Mouse (Mus musculus) forebrain, postnatal 0 days (tissue): Measurements from ENCODE around the gene Gdap2. TPM values are rescaled to one million over a fixed set of nuclear protein-coding genes. Genes with fewer than 3 reads are reported as not detected.

Experiments
- ATAC-seq: fragments of 200-750 bp; cut with Nextera tagmentation; 2 replicates; pipeline ENCODE4 v1.8.0; 2017; ENCODE audit warnings: mild to moderate bottlenecking, moderate library complexity
- DNase-seq: peaks from one replicate; pipeline ENCODE4 v3.0.0-alpha.2; 2015
- H3K27ac ChIP-seq: fragments of 300-500 bp; sonication (generic); 2 replicates; pipeline ENCODE4 v1.5.1; 2014; ENCODE audit warnings: low read depth, mild to moderate bottlenecking, antibody characterized with exemption, low read length, moderate library complexity, mixed read lengths
- H3K27me3 ChIP-seq: fragments of 300-500 bp; sonication (generic); 2 replicates; pipeline ENCODE4 v1.6.1; 2014; ENCODE audit warnings: mild to moderate bottlenecking, low read length, mixed read lengths; ENCODE audit not compliant: insufficient read depth
- H3K36me3 ChIP-seq: fragments of 300-500 bp; sonication (generic); 2 replicates; pipeline ENCODE4 v1.6.1; 2014; ENCODE audit warnings: mild to moderate bottlenecking, moderate library complexity; ENCODE audit not compliant: insufficient read depth
- H3K4me1 ChIP-seq: fragments of 300-500 bp; sonication (generic); 2 replicates; pipeline ENCODE4 v1.6.1; 2014; ENCODE audit warnings: antibody characterized with exemption; ENCODE audit not compliant: insufficient read depth
- H3K4me2 ChIP-seq: fragments of 300-500 bp; sonication (generic); 2 replicates; pipeline ENCODE4 v1.6.1; 2014; ENCODE audit warnings: low read depth, mild to moderate bottlenecking, moderate library complexity
- H3K4me3 ChIP-seq: fragments of 300-500 bp; sonication (generic); 2 replicates; pipeline ENCODE4 v1.5.1; 2014; ENCODE audit warnings: low read depth, low read length, mixed read lengths
- H3K9ac ChIP-seq: fragments of 300-500 bp; sonication (generic); 2 replicates; pipeline ENCODE4 v1.6.1; 2014; ENCODE audit warnings: mild to moderate bottlenecking
- H3K9me3 ChIP-seq: fragments of 300-500 bp; sonication (generic); 2 replicates; pipeline ENCODE4 v1.6.1; 2016; ENCODE audit warnings: low read length
- CTCF ChIP-seq: sonication (generic); IDR thresholded peaks from 2 replicates; pipeline ENCODE4 v1.5.1; 2016; ENCODE audit warnings: antibody characterized with exemption, control low read depth, low read depth
- WGBS: fragments of 180-500 bp; shearing (Covaris S2); extraction: QIAGEN DNeasy Blood & Tissue Kit; methylation state at CpG from one replicate; pipeline ENCODE4 v1.1.7; 2014; 5-methylcytosine and 5-hydroxymethylcytosine counted together
- polyA plus RNA-seq: library from polyadenylated mRNA; unstranded; fragments of >200 nt; fragmentation: Nextera tagmentation; extraction: Ambion mirVana; gene quantifications from 2 replicates; pipeline ENCODE4 v1.2.1, GENCODE M21; 2015
- total RNA-seq: library from RNA; depleted of rRNA; stranded (reverse); fragments of >200 nt; gene quantifications from 2 replicates; pipeline ENCODE4 v1.2.3, GENCODE M21; 2014

Gdap2 gene
- total and polyA plus RNA-seq, 2 experiments from 2014 or later: 27.5 to 33.2 TPM

GRCm38 (mm10) chr3:100163556-100163955 lies 1.4 kb downstream of the Gdap2 start:
- Histone ChIP-seq H3K4me2 (peak overlapping the region; percentile 68; the same call in 1 of the 2 replicates), H3K9me3 (no peaks in the 10 kb centered on the region), H3K36me3 (peaks cover 13% of the 10 kb centered on the region), H3K4me3 (no peak overlapping the region), H3K27me3 (no peaks in the 10 kb centered on the region), H3K4me1 (peaks cover 9% of the 10 kb centered on the region; the same call in 1 of the 2 replicates), H3K9ac (no peak overlapping the region), H3K27ac (no peak overlapping the region)
- WGBS: 78% methylated on average over 2 of the region's 2 CpGs
- no peak for ATAC-seq
- no peak for DNase-seq
- TF ChIP-seq CTCF: no peak

DNA sequence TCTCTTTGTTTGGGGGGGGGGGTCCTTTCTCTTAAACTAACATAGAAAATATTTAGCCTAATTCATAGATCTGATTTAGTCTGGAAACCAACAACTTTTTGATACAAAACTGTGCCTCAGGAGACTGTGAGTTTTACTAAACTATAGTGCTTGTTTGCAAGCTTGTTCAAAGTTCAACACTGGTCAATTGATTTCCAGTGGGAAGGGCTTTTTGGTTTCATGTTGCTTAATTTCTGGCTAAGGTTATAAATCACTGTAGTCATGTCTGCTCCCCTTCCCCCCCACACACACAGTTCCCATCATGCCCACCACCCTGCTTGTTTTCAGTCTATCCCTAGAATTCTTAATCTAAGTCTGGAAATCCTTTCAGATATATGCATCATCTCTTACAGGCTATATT lies 2.8 kb downstream of the Gdap2 start:
- no peak overlapping the region for H3K4me3 ChIP-seq
- peaks cover 9% of the 10 kb centered on the region; the same call in 1 of the 2 replicates for H3K4me1 ChIP-seq
- H3K4me2 ChIP-seq: no peak overlapping the region
- H3K36me3 ChIP-seq: 0 out of 2 replicates have a peak, but pooled peaks cover 7% of the 10 kb centered on the region
- no peaks in the 10 kb centered on the region for H3K9me3 ChIP-seq
- no peaks in the 10 kb centered on the region for H3K27me3 ChIP-seq
- no peak overlapping the region for H3K27ac ChIP-seq
- no peak for TF ChIP-seq CTCF
- H3K9ac ChIP-seq: no peak overlapping the region
- ATAC-seq (no peak), DNase-seq (no peak)

DNA sequence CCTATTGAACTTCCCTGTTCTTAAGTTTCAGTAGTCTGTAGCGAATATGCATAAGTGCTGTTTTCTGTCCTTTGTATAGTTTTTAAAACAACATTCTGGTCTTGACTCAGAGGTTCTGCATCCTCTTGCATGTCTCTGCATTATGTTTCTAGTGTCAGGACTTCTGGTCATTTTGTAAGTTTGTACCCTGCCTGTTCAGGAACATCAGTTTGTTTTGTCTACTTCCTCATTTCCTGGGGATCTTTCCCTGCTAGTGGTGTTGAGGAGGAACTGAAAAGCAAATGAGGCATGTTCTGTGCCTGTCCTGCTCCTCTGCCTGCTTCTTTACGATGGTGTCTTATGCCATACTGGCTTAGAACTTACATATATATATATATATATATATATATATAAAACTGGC lies 13.8 kb downstream of the Gdap2 start:
- no peak overlapping the region for H3K4me2 ChIP-seq
- DNase-seq (no peak), ATAC-seq (no peak)
- H3K9ac ChIP-seq: no peak overlapping the region
- no peak for TF ChIP-seq CTCF
- 93% methylated on average over 2 of the region's 2 CpGs for WGBS
- no peaks in the 10 kb centered on the region for H3K4me1 ChIP-seq
- no peaks in the 10 kb centered on the region for H3K27me3 ChIP-seq
- no peak overlapping the region for H3K27ac ChIP-seq
- no peak overlapping the region for H3K4me3 ChIP-seq
- H3K36me3 ChIP-seq: peaks cover 86% of the 10 kb centered on the region
- H3K9me3 ChIP-seq: no peaks in the 10 kb centered on the region

GRCm38 (mm10) chr3:100180471-100180870 lies 18.3 kb downstream of the Gdap2 start:
- Histone ChIP-seq H3K36me3 (peaks cover 69% of the 10 kb centered on the region), H3K27ac (no peak overlapping the region), H3K4me1 (no peaks in the 10 kb centered on the region), H3K27me3 (no peaks in the 10 kb centered on the region), H3K4me2 (no peak overlapping the region), H3K4me3 (no peak overlapping the region), H3K9ac (no peak overlapping the region), H3K9me3 (no peaks in the 10 kb centered on the region)
- no peak for TF ChIP-seq CTCF
- DNase-seq (no peak), ATAC-seq (no peak)
- WGBS: 90% methylated on average over 3 of the region's 3 CpGs

DNA sequence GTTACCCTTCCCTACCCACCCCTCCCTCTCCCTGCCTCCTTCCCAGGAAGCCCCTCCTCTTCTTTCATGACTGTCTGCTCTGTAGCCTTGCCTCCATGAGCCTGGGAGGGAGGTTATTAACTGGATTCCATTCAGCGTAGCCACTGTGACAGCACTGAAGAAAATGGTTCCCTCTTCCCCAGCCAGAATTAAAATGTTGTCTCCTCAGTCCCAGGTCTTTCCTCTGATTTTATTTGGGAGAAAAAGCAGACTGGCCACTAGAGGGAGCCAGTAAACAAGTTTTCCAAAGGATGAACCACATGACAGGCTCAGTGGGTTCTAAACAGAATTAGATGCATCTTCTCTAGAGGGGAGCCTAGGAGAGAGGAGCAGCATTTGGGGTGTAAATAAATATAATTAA lies 27.3 kb downstream of the Gdap2 start:
- Histone ChIP-seq H3K4me2 (no peak overlapping the region), H3K27ac (no peak overlapping the region), H3K4me3 (no peak overlapping the region), H3K9me3 (no peaks in the 10 kb centered on the region), H3K4me1 (no peaks in the 10 kb centered on the region), H3K27me3 (no peaks in the 10 kb centered on the region), H3K36me3 (peaks cover 49% of the 10 kb centered on the region), H3K9ac (no peak overlapping the region)
- ATAC-seq (peak; percentile 92), DNase-seq (peak; percentile 89)
- 36% methylated on average over 1 of the region's 1 CpGs for WGBS
- peak; percentile 84 for TF ChIP-seq CTCF

DNA sequence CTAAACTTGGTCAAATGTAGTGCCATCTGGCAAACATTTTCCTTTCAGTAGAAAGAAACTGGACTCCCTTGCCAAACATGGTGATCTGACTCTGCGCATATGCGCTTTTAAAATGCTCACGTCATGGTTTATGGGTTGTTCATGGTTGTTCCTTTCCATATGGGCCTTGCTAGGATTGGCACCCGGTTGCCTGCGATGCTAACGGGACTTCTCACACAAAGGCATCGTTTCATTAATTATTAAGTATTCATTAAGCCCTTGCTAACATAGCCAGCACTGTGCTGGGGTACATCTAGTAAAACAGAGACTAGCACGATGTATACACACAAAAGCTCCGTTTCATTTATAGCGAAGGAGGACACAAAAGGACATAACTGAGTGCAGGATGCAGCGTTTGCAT lies 27.7 kb downstream of the Gdap2 start:
- Histone ChIP-seq H3K27me3 (no peaks in the 10 kb centered on the region), H3K4me1 (no peaks in the 10 kb centered on the region), H3K9me3 (no peaks in the 10 kb centered on the region), H3K4me3 (no peak overlapping the region), H3K9ac (no peak overlapping the region), H3K27ac (no peak overlapping the region), H3K36me3 (peaks cover 46% of the 10 kb centered on the region), H3K4me2 (no peak overlapping the region)
- TF ChIP-seq CTCF: no peak
- peak; percentile 32 for ATAC-seq
- DNase-seq: no peak
- WGBS: 68% methylated on average over 11 of the region's 11 CpGs

GRCm38 (mm10) chr3:100194210-100194609 lies 32.0 kb downstream of the Gdap2 start:
- ATAC-seq (no peak), DNase-seq (no peak)
- H3K4me2 ChIP-seq: no peak overlapping the region
- no peaks in the 10 kb centered on the region for H3K27me3 ChIP-seq
- WGBS: 72% methylated on average over 5 of the region's 5 CpGs
- no peaks in the 10 kb centered on the region for H3K9me3 ChIP-seq
- H3K27ac ChIP-seq: no peak overlapping the region
- H3K9ac ChIP-seq: no peak overlapping the region
- no peak overlapping the region for H3K4me3 ChIP-seq
- H3K4me1 ChIP-seq: no peaks in the 10 kb centered on the region
- H3K36me3 ChIP-seq: peaks cover 49% of the 10 kb centered on the region
- no peak for TF ChIP-seq CTCF

DNA sequence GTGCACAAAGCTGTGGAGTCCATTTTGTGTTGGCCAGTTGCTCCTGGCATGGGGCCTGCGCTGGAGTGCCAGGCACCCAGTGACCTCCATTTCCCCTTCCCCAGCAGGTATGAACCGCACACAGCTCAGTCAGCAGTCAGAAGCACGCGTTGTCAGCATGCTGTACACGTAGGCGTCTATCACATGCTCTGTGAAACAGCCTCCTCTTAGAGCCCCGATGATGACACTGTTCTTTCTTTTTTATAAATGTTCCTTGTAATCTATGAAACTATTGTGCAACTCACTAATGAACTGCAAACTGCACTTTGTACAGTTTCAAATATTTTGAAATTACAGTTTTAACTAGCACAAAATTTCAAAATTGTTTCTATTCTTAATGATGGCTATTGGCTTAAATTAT lies 39.4 kb downstream of the Gdap2 start:
- Histone ChIP-seq H3K27ac (no peak overlapping the region), H3K27me3 (no peaks in the 10 kb centered on the region), H3K4me3 (no peak overlapping the region), H3K4me1 (no peaks in the 10 kb centered on the region), H3K36me3 (peaks cover 70% of the 10 kb centered on the region), H3K9me3 (no peaks in the 10 kb centered on the region), H3K4me2 (no peak overlapping the region), H3K9ac (no peak overlapping the region)
- ATAC-seq (no peak), DNase-seq (no peak)
- WGBS: 88% methylated on average over 7 of the region's 7 CpGs
- TF ChIP-seq CTCF: no peak
